Mouse (Mus musculus): ENCODE measurements around the gene Crebrf.

The Crebrf gene

GRCm38 (mm10) chr17:26752297-26752696, 36.8 kb downstream of the Crebrf start:
- in situ Hi-C loops (cut with MboI; ENCODE audit: low pct_unique_long_range_greater_than_20kb in 1 of 2, low sequenced_read_pairs in 2 of 2, unreplicated experiment in 1 of 2), result no loop called here

DNA sequence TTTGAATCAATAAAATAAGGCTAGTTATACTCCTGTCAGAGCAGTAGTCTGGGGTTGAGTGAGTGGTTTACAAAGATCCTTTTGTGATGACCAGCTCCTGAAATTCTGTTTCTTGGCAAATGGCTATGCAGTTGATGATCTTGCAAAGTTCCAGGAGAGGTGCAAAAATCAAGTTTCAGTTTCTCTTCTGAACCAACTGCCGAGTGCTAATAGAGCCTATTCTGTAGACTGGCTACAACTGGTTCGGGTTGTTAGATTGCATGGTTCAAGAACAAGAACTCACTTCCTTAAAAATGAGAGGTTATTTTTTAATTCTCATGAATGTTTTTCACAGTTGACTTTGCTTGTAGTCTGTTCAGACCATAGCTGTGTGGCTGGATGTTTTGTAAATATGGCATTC, 38.0 kb downstream of the Crebrf start:
- in situ Hi-C loops (cut with MboI; ENCODE audit: low pct_unique_long_range_greater_than_20kb in 1 of 2, low sequenced_read_pairs in 2 of 2, unreplicated experiment in 1 of 2), result no loop called here

GRCm38 (mm10) chr17:26767100-26767753, 51.8 kb downstream of the Crebrf start:
- in situ Hi-C loops (cut with MboI; ENCODE audit: low pct_unique_long_range_greater_than_20kb in 1 of 2, low sequenced_read_pairs in 2 of 2, unreplicated experiment in 1 of 2), result no loop called here

DNA sequence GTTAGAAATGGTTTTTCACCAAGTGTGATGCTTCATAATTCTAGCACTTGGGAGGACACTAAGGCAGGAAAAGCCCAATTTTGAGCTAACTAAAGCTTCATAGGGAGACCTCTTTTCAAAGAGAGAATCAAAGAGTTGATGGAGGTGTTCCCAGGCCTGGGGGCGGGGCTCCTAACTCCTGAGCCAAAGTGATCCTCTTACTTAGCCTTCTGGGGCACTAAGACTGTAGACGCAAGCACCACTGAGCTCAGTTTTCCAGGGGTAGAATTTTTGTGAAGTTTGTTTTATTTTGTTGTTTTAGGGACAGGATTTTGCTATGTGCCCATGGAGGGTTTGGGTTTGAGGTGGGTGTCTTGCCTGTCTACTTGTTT, 52.3 kb downstream of the Crebrf start:
- in situ Hi-C loops (cut with MboI; ENCODE audit: low pct_unique_long_range_greater_than_20kb in 1 of 2, low sequenced_read_pairs in 2 of 2, unreplicated experiment in 1 of 2), result no loop called here

GRCm38 (mm10) chr17:26776211-26776610, 60.8 kb downstream of the Crebrf start:
- in situ Hi-C loops (cut with MboI; ENCODE audit: low pct_unique_long_range_greater_than_20kb in 1 of 2, low sequenced_read_pairs in 2 of 2, unreplicated experiment in 1 of 2), result no loop called here

DNA sequence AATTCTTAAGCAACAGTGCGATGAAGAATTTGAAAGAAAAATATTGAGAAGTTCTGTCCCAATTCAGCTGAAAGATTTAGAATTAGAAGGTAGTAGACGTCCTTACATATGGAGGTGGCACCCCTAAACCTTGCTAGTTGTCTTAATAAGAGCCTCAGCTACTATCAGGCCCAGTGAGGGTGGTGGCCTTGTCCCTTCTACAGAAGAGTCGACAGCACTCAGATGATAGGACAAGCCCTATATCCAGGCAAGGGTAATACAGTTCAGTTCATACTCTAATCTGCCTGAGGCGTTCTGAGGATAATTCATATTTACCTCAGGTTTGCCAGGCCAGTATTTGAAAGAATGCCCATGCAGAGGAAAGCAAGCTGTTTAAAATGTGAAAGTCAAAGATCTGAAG, 62.6 kb downstream of the Crebrf start:
- in situ Hi-C loops (cut with MboI; ENCODE audit: low pct_unique_long_range_greater_than_20kb in 1 of 2, low sequenced_read_pairs in 2 of 2, unreplicated experiment in 1 of 2), result no loop called here

DNA sequence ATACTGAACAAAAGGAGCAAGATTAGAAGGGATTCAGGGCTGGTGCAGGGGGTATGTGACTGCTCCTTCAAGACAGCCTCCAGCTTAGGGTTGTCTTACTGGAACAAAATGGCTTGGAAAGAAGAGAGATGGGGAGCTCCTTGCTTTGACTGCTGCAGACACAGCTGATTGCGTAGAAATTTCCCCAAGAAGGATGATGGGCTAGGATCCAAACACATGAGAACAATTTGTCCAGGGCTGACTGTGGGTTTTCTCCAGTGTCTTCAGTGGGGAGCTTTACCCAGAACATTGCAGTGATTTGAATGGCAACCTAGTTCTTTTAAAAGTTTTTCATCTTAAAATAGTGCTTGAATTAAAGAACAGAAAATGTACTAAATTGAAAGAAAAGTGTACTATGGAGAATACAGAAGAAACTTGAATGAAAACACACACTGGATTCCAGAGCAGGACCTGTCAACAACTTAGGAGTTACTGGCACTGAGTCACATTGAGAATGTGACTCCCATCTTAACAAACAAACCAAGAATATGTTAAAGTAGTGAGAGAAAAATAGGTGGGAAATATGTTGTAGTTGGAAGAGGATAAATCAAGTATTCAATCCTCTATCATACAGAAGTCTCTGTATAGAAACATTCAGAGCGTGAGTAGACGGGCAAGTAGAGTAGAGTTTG, 63.1 kb downstream of the Crebrf start:
- in situ Hi-C loops (cut with MboI; ENCODE audit: low pct_unique_long_range_greater_than_20kb in 1 of 2, low sequenced_read_pairs in 2 of 2, unreplicated experiment in 1 of 2), result no loop called here

- in situ Hi-C loops (cut with MboI; ENCODE audit: low pct_unique_long_range_greater_than_20kb in 1 of 2, low sequenced_read_pairs in 2 of 2, unreplicated experiment in 1 of 2), result no loop called here
Measured at GRCm38 (mm10) chr17:26779471-26779870, 64.0 kb downstream of the Crebrf start.

GRCm38 (mm10) chr17:26780750-26781571, 65.5 kb downstream of the Crebrf start, which contains the start of gene Bnip1:
TSS of gene Bnip1 (plus strand) at chr17:26781066.
- in situ Hi-C loops (cut with MboI; ENCODE audit: low pct_unique_long_range_greater_than_20kb in 1 of 2, low sequenced_read_pairs in 2 of 2, unreplicated experiment in 1 of 2), result no loop called here

DNA sequence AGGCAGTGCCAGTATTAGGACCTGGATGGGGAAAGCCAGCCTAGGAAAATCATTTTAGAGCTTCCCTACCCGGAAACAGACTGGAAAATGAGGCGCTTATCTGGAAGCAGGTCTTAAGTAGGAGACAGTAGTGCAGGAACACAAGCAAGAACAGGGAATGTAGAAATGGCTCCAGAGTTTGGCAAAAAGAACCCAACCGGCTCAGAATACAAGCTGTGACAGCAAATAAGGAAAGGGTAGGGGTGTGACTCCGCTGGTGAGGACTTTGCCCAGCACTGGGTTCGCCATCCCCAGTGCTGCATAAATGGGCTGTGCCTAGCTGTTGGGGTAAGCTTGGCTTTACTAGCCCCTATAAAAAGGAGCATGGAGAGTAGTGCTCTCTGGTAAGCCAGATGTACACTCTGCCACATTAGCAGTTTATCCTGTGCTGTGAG, 66.2 kb downstream of the Crebrf start:
- in situ Hi-C loops (cut with MboI; ENCODE audit: low pct_unique_long_range_greater_than_20kb in 1 of 2, low sequenced_read_pairs in 2 of 2, unreplicated experiment in 1 of 2), result no loop called here

GRCm38 (mm10) chr17:26784525-26784924, 69.1 kb downstream of the Crebrf start:
- in situ Hi-C loops (cut with MboI; ENCODE audit: low pct_unique_long_range_greater_than_20kb in 1 of 2, low sequenced_read_pairs in 2 of 2, unreplicated experiment in 1 of 2), result no loop called here

- in situ Hi-C loops (cut with MboI; ENCODE audit: low pct_unique_long_range_greater_than_20kb in 1 of 2, low sequenced_read_pairs in 2 of 2, unreplicated experiment in 1 of 2), result no loop called here
Measured at GRCm38 (mm10) chr17:26786586-26786985, 71.1 kb downstream of the Crebrf start.

DNA sequence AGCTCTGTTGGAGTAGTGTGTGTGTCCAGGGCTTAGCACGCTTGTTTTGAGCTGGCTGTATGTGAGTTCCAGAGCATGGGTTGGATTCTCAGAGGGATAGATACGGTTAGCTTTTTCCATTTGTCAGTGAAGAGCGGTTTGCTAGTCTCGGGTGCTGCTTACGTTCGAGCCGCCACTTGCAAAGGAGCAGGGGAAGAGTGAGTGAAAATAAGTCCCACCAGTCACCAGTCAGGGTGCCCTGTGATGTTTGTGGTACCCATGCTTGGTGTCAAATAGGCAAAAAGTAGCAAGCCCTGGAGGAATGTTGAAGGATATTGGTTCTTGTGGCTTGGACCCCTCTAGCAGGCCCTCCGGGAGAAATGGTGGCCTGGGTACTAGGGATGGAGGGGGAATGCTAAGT, 73.5 kb downstream of the Crebrf start:
- in situ Hi-C loops (cut with MboI; ENCODE audit: low pct_unique_long_range_greater_than_20kb in 1 of 2, low sequenced_read_pairs in 2 of 2, unreplicated experiment in 1 of 2), result no loop called here

DNA sequence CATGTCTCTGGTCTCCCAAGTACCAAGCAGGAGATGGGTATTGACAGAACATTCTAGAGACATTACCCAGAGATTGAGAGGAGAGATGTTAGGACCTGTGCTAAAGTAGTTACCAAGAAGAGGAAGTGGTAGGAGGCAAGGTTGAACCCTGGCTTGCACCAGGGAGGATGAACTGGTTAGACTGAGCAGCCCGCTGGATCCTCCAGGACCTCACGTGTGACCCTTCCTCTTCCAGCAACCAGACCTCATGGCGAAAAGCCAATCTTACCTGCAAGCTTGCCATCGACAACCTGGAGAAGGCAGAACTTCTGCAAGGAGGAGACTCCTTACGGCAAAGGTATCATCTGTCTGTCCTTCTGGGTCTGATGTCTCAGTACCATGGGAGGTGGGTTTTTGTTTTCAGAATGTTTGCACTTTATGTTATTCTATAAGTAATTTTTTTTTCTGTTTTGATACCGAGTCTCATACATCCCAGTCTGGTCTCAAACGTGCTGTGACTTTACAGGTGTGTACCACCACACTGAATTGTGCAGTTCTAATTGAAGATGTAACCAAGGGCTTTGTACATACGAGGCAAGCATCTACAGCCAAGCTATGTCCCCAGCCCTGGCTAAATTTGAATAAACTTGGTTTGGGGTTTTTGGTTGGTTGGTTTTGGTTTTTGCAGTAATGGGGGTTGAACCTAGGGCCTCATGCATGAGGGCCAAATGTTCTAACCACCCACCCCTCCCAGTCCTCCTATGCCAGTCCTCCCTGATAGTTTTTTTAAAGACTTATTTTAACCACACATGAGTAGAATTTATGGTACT, 74.2 kb downstream of the Crebrf start:
- in situ Hi-C loops (cut with MboI; ENCODE audit: low pct_unique_long_range_greater_than_20kb in 1 of 2, low sequenced_read_pairs in 2 of 2, unreplicated experiment in 1 of 2), result no loop called here

- in situ Hi-C loops (cut with MboI; ENCODE audit: low pct_unique_long_range_greater_than_20kb in 1 of 2, low sequenced_read_pairs in 2 of 2, unreplicated experiment in 1 of 2), result no loop called here
Measured at GRCm38 (mm10) chr17:26790269-26791214, 75.1 kb downstream of the Crebrf start.

DNA sequence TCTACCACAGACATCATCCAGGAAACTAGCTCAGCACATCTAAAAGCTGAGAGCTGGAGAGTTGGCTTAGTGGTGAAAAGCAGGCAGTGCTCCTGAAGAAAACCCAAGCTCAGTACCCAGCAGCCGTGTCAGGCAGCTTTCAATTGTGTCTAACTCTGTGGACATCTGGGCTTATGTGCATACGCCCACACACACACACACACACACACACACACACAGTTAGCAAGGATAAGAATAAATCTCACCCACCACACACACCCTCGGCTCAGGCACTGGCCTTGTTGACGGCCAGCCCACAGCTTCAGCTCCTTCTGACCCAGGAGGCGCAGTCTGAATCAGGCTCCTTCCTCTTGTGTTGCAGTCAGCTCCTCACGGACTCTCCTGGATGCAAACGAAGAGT, 76.1 kb downstream of the Crebrf start:
- in situ Hi-C loops (cut with MboI; ENCODE audit: low pct_unique_long_range_greater_than_20kb in 1 of 2, low sequenced_read_pairs in 2 of 2, unreplicated experiment in 1 of 2), result no loop called here

DNA sequence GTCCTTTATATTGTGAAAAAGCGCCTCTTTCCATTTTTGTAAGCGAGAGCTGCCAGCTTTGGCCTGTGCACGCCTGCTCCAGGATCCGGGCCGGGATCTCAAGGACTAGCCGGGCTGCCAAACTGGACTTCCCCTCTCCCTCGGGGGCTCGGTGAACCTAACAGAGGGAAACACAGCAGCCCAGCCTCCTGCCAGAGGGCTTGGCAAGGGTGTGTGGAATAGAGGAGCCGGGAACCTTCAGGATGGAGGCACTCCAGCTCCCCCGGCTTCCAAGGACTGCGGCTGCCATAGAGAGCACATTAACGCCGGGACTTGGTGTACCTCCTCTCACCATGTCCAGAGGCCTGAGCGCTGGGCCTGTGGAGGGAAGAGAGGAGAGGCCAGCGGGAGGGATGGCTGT, 76.6 kb downstream of the Crebrf start:
- in situ Hi-C loops (cut with MboI; ENCODE audit: low pct_unique_long_range_greater_than_20kb in 1 of 2, low sequenced_read_pairs in 2 of 2, unreplicated experiment in 1 of 2), result no loop called here
